Mouse (Mus musculus) adrenal gland, postnatal 36 days (tissue): ENCODE results near the gene Apol9b. TPM values are rescaled to one million over a fixed set of nuclear protein-coding genes. Genes with fewer than 3 reads are reported as not detected.

ENCODE experiments used
- DNase-seq, 2 experiments: peaks; one replicate each; pipeline ENCODE4 v3.0.0; 2021; ENCODE audit warnings: mixed read lengths in 1 of 2
- total RNA-seq, 2 experiments: library from RNA; stranded (reverse); gene quantifications; 2 replicates each; pipeline ENCODE4 v1.2.3; 2021

Apol9b gene
- total RNA-seq, 2 experiments from 2014 or later = 1.1 to 1.2 TPM

GRCm38 (mm10) chr15:77746326-77746725, 17.5 kb downstream of the Apol9b start:
- DNase-seq = no peak

- DNase-seq = no peak
Observed at GRCm38 (mm10) chr15:77748414-77748813, 19.6 kb downstream of the Apol9b start.

- DNase-seq = no peak
Observed at GRCm38 (mm10) chr15:77749717-77750116, 20.9 kb downstream of the Apol9b start.

GRCm38 (mm10) chr15:77750461-77750860, 21.6 kb downstream of the Apol9b start:
- DNase-seq = peak; percentile 62 to 68

GRCm38 (mm10) chr15:77752443-77752842, 23.6 kb downstream of the Apol9b start:
- no peak for DNase-seq

- no peak for DNase-seq
Observed at GRCm38 (mm10) chr15:77755132-77755531, 26.3 kb downstream of the Apol9b start.

- DNase-seq = no peak
Observed at GRCm38 (mm10) chr15:77756081-77756480, 27.2 kb downstream of the Apol9b start.

DNA sequence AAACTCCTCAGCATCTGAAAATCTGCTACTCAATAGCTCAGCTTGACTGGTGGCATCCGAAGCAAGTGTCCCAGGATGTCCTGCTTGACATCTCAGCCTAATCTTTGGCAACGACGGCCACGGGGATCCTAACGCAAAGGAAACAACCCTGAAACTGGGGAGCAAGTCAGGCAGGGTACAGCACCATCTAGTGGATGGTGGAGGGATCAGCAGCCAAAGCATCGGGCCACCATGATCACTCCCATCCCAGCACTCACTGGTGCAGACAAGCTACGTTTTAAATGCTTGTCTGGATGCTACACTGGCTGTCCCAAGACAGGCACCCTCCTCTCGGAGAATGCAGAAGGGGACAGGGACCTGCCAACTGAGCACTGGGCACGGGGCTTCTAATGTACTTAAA, 28.0 kb downstream of the Apol9b start, which contains the start of gene Apol8:
Gene Apol8 (minus strand): TSS at position 156 of the 400 bp plus-strand sequence.
- peak; percentile 63 to 76 for DNase-seq

DNA sequence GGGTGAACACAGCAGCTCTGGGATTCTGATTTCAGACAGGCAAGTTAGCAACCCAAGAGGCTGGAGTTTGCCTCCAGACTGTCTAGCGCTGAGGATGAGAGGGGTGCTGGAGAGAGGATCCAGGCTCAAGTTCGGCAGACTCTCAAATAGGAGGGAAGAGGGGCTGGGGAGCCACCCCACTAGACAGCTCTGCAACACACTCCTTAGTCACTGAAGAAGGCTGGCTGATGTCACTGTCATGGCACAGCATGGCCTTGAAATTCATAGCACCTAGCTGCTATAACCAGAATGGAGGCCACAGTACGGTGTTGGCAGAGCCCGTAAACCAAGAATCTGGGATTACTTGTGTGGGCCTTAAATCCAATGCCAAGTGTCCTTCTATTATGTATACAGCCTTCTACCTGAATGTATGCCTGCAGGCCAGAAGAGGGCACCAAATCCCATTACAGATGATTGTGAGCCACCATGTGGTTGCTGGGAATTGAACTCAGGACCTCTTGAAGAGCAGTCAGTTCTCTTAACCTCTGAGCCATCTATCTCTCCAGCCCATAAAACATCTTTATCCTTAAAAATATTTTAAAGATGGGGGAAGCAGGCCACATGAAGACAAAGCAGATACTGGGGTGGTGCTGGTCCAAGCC, 28.9 kb downstream of the Apol9b start:
- DNase-seq = no peak

DNA sequence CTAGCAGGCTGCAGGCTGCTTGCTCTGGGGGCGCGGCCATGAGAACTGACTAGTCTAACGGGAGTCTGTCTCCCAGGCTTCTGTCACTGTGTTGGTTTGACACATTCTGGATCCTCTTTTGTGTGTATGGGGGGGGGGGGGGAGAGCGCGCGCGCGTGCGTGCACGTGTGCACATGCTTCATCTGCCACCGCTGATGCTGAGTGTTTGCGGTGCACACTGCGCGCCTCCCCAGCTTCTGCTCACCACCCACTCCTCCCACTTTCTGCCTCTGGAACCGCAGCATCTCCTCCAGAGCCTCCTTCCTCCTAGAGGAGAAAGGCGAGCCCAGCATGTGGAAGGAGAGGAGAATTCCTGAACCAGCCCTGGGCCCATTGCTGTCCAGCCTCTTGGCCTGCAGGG, 31.2 kb downstream of the Apol9b start:
- DNase-seq = no peak

DNA sequence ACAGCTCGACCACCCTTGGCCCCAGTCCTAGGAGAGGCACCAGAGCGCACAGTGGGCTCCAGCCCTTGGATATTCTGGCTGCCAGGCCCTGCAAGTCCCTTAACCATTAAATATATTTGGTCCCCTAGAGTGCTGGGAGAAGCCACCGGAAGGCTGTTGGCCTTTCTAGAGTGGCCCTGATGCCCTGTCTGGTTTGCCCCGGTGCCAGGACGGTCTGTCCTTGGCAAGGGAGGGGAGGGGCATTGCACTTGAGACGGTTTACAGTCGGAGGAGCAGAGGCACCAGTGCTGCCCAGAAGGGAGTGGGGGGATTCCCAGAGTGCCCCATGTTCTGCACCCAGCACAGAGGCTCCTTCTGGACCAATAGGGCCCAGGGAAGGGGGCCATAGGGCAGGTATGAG, 32.2 kb downstream of the Apol9b start:
- DNase-seq = peak; percentile 83

GRCm38 (mm10) chr15:77761561-77762380, 32.9 kb downstream of the Apol9b start:
- peak; percentile 70 to 72 for DNase-seq

GRCm38 (mm10) chr15:77763050-77763449, 34.2 kb downstream of the Apol9b start:
- no peak for DNase-seq

DNA sequence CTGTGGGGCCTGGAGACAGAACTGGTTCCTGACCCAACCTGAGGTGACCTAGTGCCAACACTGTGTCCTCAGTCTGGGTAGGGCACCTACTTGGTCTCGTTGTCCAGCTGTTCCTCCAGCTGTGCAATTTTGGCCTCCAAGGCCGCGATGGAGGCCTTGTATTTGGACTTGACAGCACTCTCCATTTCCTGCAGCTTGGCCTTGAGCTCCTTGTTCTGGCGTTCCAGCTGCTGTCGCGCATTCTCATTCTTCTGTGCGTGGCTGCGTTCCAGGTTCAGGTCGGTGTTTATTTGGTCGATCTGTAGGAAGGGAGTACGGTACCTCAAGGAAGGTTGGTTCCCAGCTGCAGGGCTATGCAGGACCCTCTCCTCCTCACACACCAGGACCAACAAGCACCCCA, 34.9 kb downstream of the Apol9b start:
- peak; percentile 68 to 73 for DNase-seq

GRCm38 (mm10) chr15:77764391-77765006, 35.7 kb downstream of the Apol9b start:
- DNase-seq = peak; percentile 51 to 63

GRCm38 (mm10) chr15:77765484-77766093, 36.8 kb downstream of the Apol9b start:
- DNase-seq = no peak

DNA sequence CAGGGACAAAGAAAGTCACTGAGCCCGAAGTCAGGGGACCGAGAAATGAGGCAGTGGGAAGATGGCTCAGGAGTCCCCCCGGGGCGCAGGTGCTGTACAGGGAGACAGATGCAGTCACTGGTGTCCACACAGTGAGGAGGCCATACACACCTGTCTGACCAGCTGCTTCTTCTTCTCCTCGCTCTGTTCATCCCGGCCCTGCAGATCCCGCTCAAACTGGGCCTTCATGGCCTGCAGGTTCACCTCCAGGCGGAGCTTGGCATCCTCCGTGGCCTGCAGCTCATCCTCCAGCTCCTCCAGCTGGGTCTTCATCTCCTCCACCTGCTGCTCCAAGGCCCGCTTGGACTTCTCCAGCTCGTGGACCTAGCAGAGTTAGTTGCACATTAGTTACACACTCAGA, 38.1 kb downstream of the Apol9b start:
- DNase-seq = no peak

DNA sequence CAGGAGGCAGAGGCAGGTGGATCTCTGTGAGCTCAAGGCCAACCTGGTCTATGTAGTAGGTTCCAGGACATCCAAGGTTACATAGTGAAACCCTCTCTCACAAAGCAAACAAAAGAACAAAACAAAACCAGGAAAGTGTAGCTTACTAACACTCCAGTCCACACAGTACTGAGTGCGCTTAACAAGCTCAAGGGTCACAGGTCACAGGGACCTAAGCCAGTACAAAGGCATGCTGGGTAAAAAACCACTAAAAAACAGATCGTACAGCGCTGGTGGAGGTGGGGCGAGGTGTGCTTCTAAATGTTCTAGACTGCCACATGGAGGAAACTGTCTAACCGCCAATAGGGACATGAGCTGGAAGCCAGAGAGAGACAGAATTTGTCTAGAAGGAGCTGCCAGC, 41.5 kb downstream of the Apol9b start:
- DNase-seq = no peak

DNA sequence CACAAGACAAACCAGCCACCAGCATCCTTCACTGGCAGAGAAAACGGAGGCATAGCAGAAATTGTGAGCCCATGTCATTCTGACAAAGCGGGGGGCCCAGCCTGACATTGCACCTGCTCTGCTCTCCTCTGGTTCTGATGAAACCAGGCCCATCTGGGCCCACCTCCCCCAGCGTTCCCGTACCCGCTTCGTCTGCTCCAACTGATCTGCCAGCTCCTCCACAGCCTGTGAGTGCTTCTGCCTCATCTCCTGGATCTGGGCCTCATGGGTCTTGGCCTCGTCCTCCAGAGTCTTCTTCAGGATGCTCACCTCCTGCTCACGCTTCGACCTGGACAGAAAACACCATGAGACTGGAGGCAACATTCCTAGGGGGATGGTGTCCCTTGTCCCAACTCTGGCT, 42.1 kb downstream of the Apol9b start:
- no peak for DNase-seq

- no peak for DNase-seq
Observed at GRCm38 (mm10) chr15:77773099-77773915, 44.5 kb downstream of the Apol9b start.

GRCm38 (mm10) chr15:77774303-77774702, 45.5 kb downstream of the Apol9b start:
- DNase-seq = no peak
